Mouse (Mus musculus): ENCODE data around the gene Gm9821. TPM values are rescaled to one million over a fixed set of nuclear protein-coding genes. Genes with fewer than 3 reads are reported as not detected.
A peak's percentile ranks its signal among the peaks of the same experiment; 100 is the strongest.

Gene Gm9821
- polyA plus RNA-seq, 1 experiment = not detected

GRCm38 (mm10) chr2:91977960-91978359, 32.5 kb downstream of the Gm9821 start:
- WGBS = 60% methylated on average over 4 of the region's 4 CpGs
- Histone ChIP-seq H3K4me3 (replicated peaks; ENCODE audit: extremely low read depth, low read depth, low read length) (no peak overlapping the region), H3K4me1 (ENCODE audit: control insufficient read depth, insufficient read depth, low read length) (no peaks in the 10 kb centered on the region)
- TF ChIP-seq POLR2A (IDR thresholded peaks at IDR 0.05; ENCODE audit: borderline replicate concordance, extremely low read depth, low read depth, low read length) = no peak
- no peak for TF ChIP-seq CTCF (IDR thresholded peaks at IDR 0.05; ENCODE audit: insufficient read depth, low read length)
- DNase-seq = no peak

- DNase-seq = no peak
- H3K4me1 ChIP-seq (ENCODE audit: control insufficient read depth, insufficient read depth, low read length) = no peaks in the 10 kb centered on the region
- TF ChIP-seq CTCF (IDR thresholded peaks at IDR 0.05; ENCODE audit: insufficient read depth, low read length) = no peak
- no peak for TF ChIP-seq POLR2A (IDR thresholded peaks at IDR 0.05; ENCODE audit: borderline replicate concordance, extremely low read depth, low read depth, low read length)
- 45% methylated on average over 2 of the region's 2 CpGs for WGBS
- H3K4me3 ChIP-seq (replicated peaks; ENCODE audit: extremely low read depth, low read depth, low read length) = no peak overlapping the region
These were observed 33.0 kb downstream of the Gm9821 start for GRCm38 (mm10) chr2:91978547-91978946.

GRCm38 (mm10) chr2:91980245-91980644, 34.7 kb downstream of the Gm9821 start:
- no peak for DNase-seq
- 61% methylated on average over 4 of the region's 4 CpGs for WGBS
- TF ChIP-seq CTCF (IDR thresholded peaks at IDR 0.05; ENCODE audit: insufficient read depth, low read length) = no peak
- no peak for TF ChIP-seq POLR2A (IDR thresholded peaks at IDR 0.05; ENCODE audit: borderline replicate concordance, extremely low read depth, low read depth, low read length)
- Histone ChIP-seq H3K4me3 (replicated peaks; ENCODE audit: extremely low read depth, low read depth, low read length) (no peak overlapping the region), H3K4me1 (ENCODE audit: control insufficient read depth, insufficient read depth, low read length) (peaks cover 8% of the 10 kb centered on the region; the same call in 1 of the 2 replicates)

GRCm38 (mm10) chr2:91980830-91981229, 35.3 kb downstream of the Gm9821 start:
- no peak for DNase-seq
- WGBS = 80% methylated on average over 5 of the region's 5 CpGs
- no peak for TF ChIP-seq CTCF (IDR thresholded peaks at IDR 0.05; ENCODE audit: insufficient read depth, low read length)
- no peak for TF ChIP-seq POLR2A (IDR thresholded peaks at IDR 0.05; ENCODE audit: borderline replicate concordance, extremely low read depth, low read depth, low read length)
- Histone ChIP-seq H3K4me1 (ENCODE audit: control insufficient read depth, insufficient read depth, low read length) (peaks cover 8% of the 10 kb centered on the region; the same call in 1 of the 2 replicates), H3K4me3 (replicated peaks; ENCODE audit: extremely low read depth, low read depth, low read length) (no peak overlapping the region)

GRCm38 (mm10) chr2:91984439-91984838, 38.9 kb downstream of the Gm9821 start:
- DNase-seq = no peak
- Histone ChIP-seq H3K4me3 (replicated peaks; ENCODE audit: extremely low read depth, low read depth, low read length) (peak overlapping the region; percentile 26), H3K4me1 (ENCODE audit: control insufficient read depth, insufficient read depth, low read length) (peaks cover 8% of the 10 kb centered on the region; the same call in 1 of the 2 replicates)
- TF ChIP-seq POLR2A (IDR thresholded peaks at IDR 0.05; ENCODE audit: borderline replicate concordance, extremely low read depth, low read depth, low read length) (0 out of 2 replicates have a peak, but pooled peaks have one; percentile 18), CTCF (IDR thresholded peaks at IDR 0.05; ENCODE audit: insufficient read depth, low read length) (no peak)
- 15% methylated on average over 7 of the region's 13 CpGs for WGBS

- no peak for DNase-seq
- TF ChIP-seq POLR2A (IDR thresholded peaks at IDR 0.05; ENCODE audit: borderline replicate concordance, extremely low read depth, low read depth, low read length) (no peak), CTCF (IDR thresholded peaks at IDR 0.05; ENCODE audit: insufficient read depth, low read length) (no peak)
- 45% methylated on average over 9 of the region's 9 CpGs for WGBS
- Histone ChIP-seq H3K4me3 (replicated peaks; ENCODE audit: extremely low read depth, low read depth, low read length) (no peak overlapping the region), H3K4me1 (ENCODE audit: control insufficient read depth, insufficient read depth, low read length) (peaks cover 8% of the 10 kb centered on the region; the same call in 1 of the 2 replicates)
These were observed 39.5 kb downstream of the Gm9821 start for GRCm38 (mm10) chr2:91984906-91985525.

- WGBS = 23% methylated on average over 5 of the region's 5 CpGs
- peaks cover 8% of the 10 kb centered on the region; the same call in 1 of the 2 replicates for H3K4me1 ChIP-seq (ENCODE audit: control insufficient read depth, insufficient read depth, low read length)
- no peak overlapping the region for H3K4me3 ChIP-seq (replicated peaks; ENCODE audit: extremely low read depth, low read depth, low read length)
- TF ChIP-seq POLR2A (IDR thresholded peaks at IDR 0.05; ENCODE audit: borderline replicate concordance, extremely low read depth, low read depth, low read length) (no peak), CTCF (IDR thresholded peaks at IDR 0.05; ENCODE audit: insufficient read depth, low read length) (peak; percentile 70)
- DNase-seq = no peak
These were observed 40.6 kb downstream of the Gm9821 start for GRCm38 (mm10) chr2:91986071-91986470.

- Histone ChIP-seq H3K4me1 (ENCODE audit: control insufficient read depth, insufficient read depth, low read length) (peaks cover 8% of the 10 kb centered on the region; the same call in 1 of the 2 replicates), H3K4me3 (replicated peaks; ENCODE audit: extremely low read depth, low read depth, low read length) (no peak overlapping the region)
- TF ChIP-seq POLR2A (IDR thresholded peaks at IDR 0.05; ENCODE audit: borderline replicate concordance, extremely low read depth, low read depth, low read length) (no peak), CTCF (IDR thresholded peaks at IDR 0.05; ENCODE audit: insufficient read depth, low read length) (peak; percentile 80)
- 4% methylated on average over 3 of the region's 3 CpGs for WGBS
- DNase-seq = peak; percentile 88
These were observed 42.0 kb downstream of the Gm9821 start for GRCm38 (mm10) chr2:91987542-91987941.

GRCm38 (mm10) chr2:91989750-91990149, 44.2 kb downstream of the Gm9821 start:
- no peak for DNase-seq
- H3K4me3 ChIP-seq (replicated peaks; ENCODE audit: extremely low read depth, low read depth, low read length) = no peak overlapping the region
- peaks cover 4% of the 10 kb centered on the region; the same call in 1 of the 2 replicates for H3K4me1 ChIP-seq (ENCODE audit: control insufficient read depth, insufficient read depth, low read length)
- peak; percentile 16; the same call in 1 of the 2 replicates for TF ChIP-seq CTCF (IDR thresholded peaks at IDR 0.05; ENCODE audit: insufficient read depth, low read length)
- TF ChIP-seq POLR2A (IDR thresholded peaks at IDR 0.05; ENCODE audit: borderline replicate concordance, extremely low read depth, low read depth, low read length) = no peak

GRCm38 (mm10) chr2:91993409-91993808, 47.9 kb downstream of the Gm9821 start:
- H3K4me1 ChIP-seq (ENCODE audit: control insufficient read depth, insufficient read depth, low read length) = no peaks in the 10 kb centered on the region
- WGBS = 73% methylated on average over 3 of the region's 3 CpGs
- H3K4me3 ChIP-seq (replicated peaks; ENCODE audit: extremely low read depth, low read depth, low read length) = no peak overlapping the region
- no peak for DNase-seq
- no peak for TF ChIP-seq CTCF (IDR thresholded peaks at IDR 0.05; ENCODE audit: insufficient read depth, low read length)
- no peak for TF ChIP-seq POLR2A (IDR thresholded peaks at IDR 0.05; ENCODE audit: borderline replicate concordance, extremely low read depth, low read depth, low read length)

Measured in lung, adult 2 months (tissue).